Mouse (Mus musculus) kidney, embryonic 15.5 days (tissue): ENCODE data around the gene Scel. TPM values are rescaled to one million over a fixed set of nuclear protein-coding genes. Genes with fewer than 3 reads are reported as not detected.

Source experiments
- ATAC-seq: fragments of 200-750 bp; cut with Nextera tagmentation; replicated peaks from 2 replicates; pipeline ENCODE4 v1.8.0; 2017; ENCODE audit warnings: moderate TSS enrichment; ENCODE audit not compliant: low FRiP score
- H3K27ac ChIP-seq: fragments of 300-500 bp; sonication (generic); 2 replicates; pipeline ENCODE4 v1.5.1; 2015; ENCODE audit warnings: mild to moderate bottlenecking, inconsistent platforms
- H3K27me3 ChIP-seq: fragments of 300-500 bp; sonication (generic); 2 replicates; pipeline ENCODE4 v1.6.1; 2015; ENCODE audit warnings: inconsistent platforms
- H3K36me3 ChIP-seq: fragments of 300-500 bp; sonication (generic); 2 replicates; pipeline ENCODE4 v1.6.1; 2015; ENCODE audit warnings: inconsistent platforms
- H3K4me1 ChIP-seq: fragments of 300-500 bp; sonication (generic); 2 replicates; pipeline ENCODE4 v1.6.1; 2015; ENCODE audit warnings: inconsistent platforms
- H3K4me2 ChIP-seq: fragments of 300-500 bp; sonication (generic); 2 replicates; pipeline ENCODE4 v1.6.1; 2015; ENCODE audit warnings: moderate library complexity, mild to moderate bottlenecking, inconsistent platforms
- H3K4me3 ChIP-seq: fragments of 300-500 bp; sonication (generic); replicated peaks from 2 replicates; pipeline ENCODE4 v1.5.1; 2015; ENCODE audit warnings: mild to moderate bottlenecking, inconsistent platforms
- H3K9ac ChIP-seq: fragments of 300-500 bp; sonication (generic); 2 replicates; pipeline ENCODE4 v1.6.1; 2015; ENCODE audit warnings: mild to moderate bottlenecking, inconsistent platforms
- H3K9me3 ChIP-seq: fragments of 300-500 bp; sonication (generic); replicated peaks from 2 replicates; pipeline ENCODE4 v1.6.1; 2016; ENCODE audit warnings: inconsistent platforms
- WGBS: fragments of 180-500 bp; shearing (Covaris S2); methylation state at CpG from one replicate; pipeline ENCODE4 v1.1.7; 2015; ENCODE audit warnings: mixed read lengths; 5-methylcytosine and 5-hydroxymethylcytosine counted together
- polyA plus RNA-seq: library from polyadenylated mRNA; unstranded; fragments of >200 nt; fragmentation: Nextera tagmentation; extraction: Ambion mirVana; gene quantifications from 2 replicates; pipeline ENCODE4 v1.2.1, GENCODE M21; 2015

Scel gene
- polyA plus RNA-seq, 1 experiment from 2014 or later = 2.8 TPM

- H3K36me3 ChIP-seq = no peaks in the 10 kb centered on the region
- H3K27me3 ChIP-seq = no peaks in the 10 kb centered on the region
- ATAC-seq = no peak
- no peak overlapping the region for H3K9ac ChIP-seq
- H3K4me2 ChIP-seq = no peak overlapping the region
- WGBS = 34% methylated on average over 4 of the region's 4 CpGs
- H3K4me1 ChIP-seq = no peaks in the 10 kb centered on the region
- H3K9me3 ChIP-seq = no peaks in the 10 kb centered on the region
- no peak overlapping the region for H3K4me3 ChIP-seq
- no peak overlapping the region for H3K27ac ChIP-seq
Measured at GRCm38 (mm10) chr14:103586662-103587061, 73.5 kb downstream of the Scel start.

GRCm38 (mm10) chr14:103587208-103587900 lies 74.2 kb downstream of the Scel start:
- H3K27me3 ChIP-seq = no peaks in the 10 kb centered on the region
- no peaks in the 10 kb centered on the region for H3K4me1 ChIP-seq
- WGBS = 74% methylated on average over 10 of the region's 10 CpGs
- H3K4me3 ChIP-seq = no peak overlapping the region
- no peak overlapping the region for H3K9ac ChIP-seq
- H3K4me2 ChIP-seq = no peak overlapping the region
- ATAC-seq = no peak
- H3K27ac ChIP-seq = no peak overlapping the region
- no peaks in the 10 kb centered on the region for H3K36me3 ChIP-seq
- no peaks in the 10 kb centered on the region for H3K9me3 ChIP-seq

- Histone ChIP-seq H3K27me3 (no peaks in the 10 kb centered on the region), H3K4me3 (no peak overlapping the region), H3K4me1 (no peaks in the 10 kb centered on the region), H3K9ac (no peak overlapping the region), H3K36me3 (no peaks in the 10 kb centered on the region), H3K9me3 (no peaks in the 10 kb centered on the region), H3K4me2 (no peak overlapping the region), H3K27ac (no peak overlapping the region)
- 0 out of 2 replicates have a peak, but pooled peaks have one; percentile 60 for ATAC-seq
- 66% methylated on average over 7 of the region's 7 CpGs for WGBS
Measured at GRCm38 (mm10) chr14:103589819-103590218, 76.7 kb downstream of the Scel start.

- Histone ChIP-seq H3K4me2 (no peak overlapping the region), H3K36me3 (no peaks in the 10 kb centered on the region), H3K27ac (no peak overlapping the region), H3K4me3 (no peak overlapping the region), H3K27me3 (no peaks in the 10 kb centered on the region), H3K4me1 (no peaks in the 10 kb centered on the region), H3K9ac (no peak overlapping the region), H3K9me3 (no peaks in the 10 kb centered on the region)
- no peak for ATAC-seq
- 67% methylated on average over 5 of the region's 5 CpGs for WGBS
Measured at GRCm38 (mm10) chr14:103595870-103596269, 82.7 kb downstream of the Scel start.

- H3K9ac ChIP-seq = no peak overlapping the region
- H3K9me3 ChIP-seq = no peaks in the 10 kb centered on the region
- H3K4me2 ChIP-seq = no peak overlapping the region
- WGBS = 81% methylated on average over 8 of the region's 8 CpGs
- H3K27ac ChIP-seq = no peak overlapping the region
- H3K27me3 ChIP-seq = no peaks in the 10 kb centered on the region
- no peaks in the 10 kb centered on the region for H3K4me1 ChIP-seq
- no peak overlapping the region for H3K4me3 ChIP-seq
- ATAC-seq = no peak
- no peaks in the 10 kb centered on the region for H3K36me3 ChIP-seq
Measured at GRCm38 (mm10) chr14:103608063-103608462, 94.9 kb downstream of the Scel start.

- no peak for ATAC-seq
- H3K4me2 ChIP-seq = no peak overlapping the region
- no peaks in the 10 kb centered on the region for H3K9me3 ChIP-seq
- H3K9ac ChIP-seq = no peak overlapping the region
- H3K4me3 ChIP-seq = no peak overlapping the region
- no peaks in the 10 kb centered on the region for H3K27me3 ChIP-seq
- H3K4me1 ChIP-seq = no peaks in the 10 kb centered on the region
- 84% methylated on average over 6 of the region's 6 CpGs for WGBS
- no peak overlapping the region for H3K27ac ChIP-seq
- no peaks in the 10 kb centered on the region for H3K36me3 ChIP-seq
Measured at GRCm38 (mm10) chr14:103613573-103614271, 100.6 kb downstream of the Scel start.

- Histone ChIP-seq H3K9ac (no peak overlapping the region), H3K36me3 (no peaks in the 10 kb centered on the region), H3K27me3 (no peaks in the 10 kb centered on the region), H3K4me2 (no peak overlapping the region), H3K27ac (no peak overlapping the region), H3K9me3 (no peaks in the 10 kb centered on the region), H3K4me3 (no peak overlapping the region), H3K4me1 (no peaks in the 10 kb centered on the region)
- ATAC-seq = no peak
- 95% methylated on average over 4 of the region's 4 CpGs for WGBS
Measured at GRCm38 (mm10) chr14:103614272-103614587, 101.1 kb downstream of the Scel start.

- 95% methylated on average over 4 of the region's 4 CpGs for WGBS
- H3K9me3 ChIP-seq = no peaks in the 10 kb centered on the region
- H3K4me1 ChIP-seq = no peaks in the 10 kb centered on the region
- no peak overlapping the region for H3K4me2 ChIP-seq
- ATAC-seq = no peak
- H3K36me3 ChIP-seq = no peaks in the 10 kb centered on the region
- no peaks in the 10 kb centered on the region for H3K27me3 ChIP-seq
- H3K27ac ChIP-seq = no peak overlapping the region
- no peak overlapping the region for H3K9ac ChIP-seq
- no peak overlapping the region for H3K4me3 ChIP-seq
Measured at GRCm38 (mm10) chr14:103619756-103620155, 106.6 kb downstream of the Scel start.

- Histone ChIP-seq H3K4me2 (no peak overlapping the region), H3K27ac (no peak overlapping the region), H3K9me3 (no peaks in the 10 kb centered on the region), H3K4me1 (no peaks in the 10 kb centered on the region), H3K4me3 (no peak overlapping the region), H3K27me3 (no peaks in the 10 kb centered on the region), H3K36me3 (no peaks in the 10 kb centered on the region), H3K9ac (no peak overlapping the region)
- ATAC-seq = no peak
- 88% methylated on average over 2 of the region's 2 CpGs for WGBS
Measured at GRCm38 (mm10) chr14:103621207-103621606, 108.1 kb downstream of the Scel start.

GRCm38 (mm10) chr14:103626100-103626499 lies 113.0 kb downstream of the Scel start:
- no peaks in the 10 kb centered on the region for H3K9me3 ChIP-seq
- ATAC-seq = no peak
- no peak overlapping the region for H3K4me2 ChIP-seq
- no peaks in the 10 kb centered on the region for H3K36me3 ChIP-seq
- no peak overlapping the region for H3K27ac ChIP-seq
- no peak overlapping the region for H3K4me3 ChIP-seq
- no peak overlapping the region for H3K9ac ChIP-seq
- WGBS = 83% methylated on average over 6 of the region's 6 CpGs
- H3K4me1 ChIP-seq = no peaks in the 10 kb centered on the region
- no peaks in the 10 kb centered on the region for H3K27me3 ChIP-seq

- H3K27me3 ChIP-seq = no peaks in the 10 kb centered on the region
- H3K4me3 ChIP-seq = no peak overlapping the region
- H3K27ac ChIP-seq = no peak overlapping the region
- H3K36me3 ChIP-seq = no peaks in the 10 kb centered on the region
- 83% methylated on average over 7 of the region's 7 CpGs for WGBS
- H3K9ac ChIP-seq = no peak overlapping the region
- no peaks in the 10 kb centered on the region for H3K4me1 ChIP-seq
- no peaks in the 10 kb centered on the region for H3K9me3 ChIP-seq
- no peak overlapping the region for H3K4me2 ChIP-seq
- no peak for ATAC-seq
Measured at GRCm38 (mm10) chr14:103629639-103630364, 116.7 kb downstream of the Scel start.

GRCm38 (mm10) chr14:103630545-103630944 lies 117.4 kb downstream of the Scel start:
- H3K4me1 ChIP-seq = no peaks in the 10 kb centered on the region
- H3K27ac ChIP-seq = no peak overlapping the region
- no peaks in the 10 kb centered on the region for H3K36me3 ChIP-seq
- H3K4me2 ChIP-seq = no peak overlapping the region
- ATAC-seq = no peak
- no peak overlapping the region for H3K9ac ChIP-seq
- H3K4me3 ChIP-seq = no peak overlapping the region
- 82% methylated on average over 8 of the region's 8 CpGs for WGBS
- H3K9me3 ChIP-seq = no peaks in the 10 kb centered on the region
- no peaks in the 10 kb centered on the region for H3K27me3 ChIP-seq
